Mouse (Mus musculus) brain, adult 2 months (tissue): Measurements from ENCODE around the gene Ptcd1.
"Not testable (repeated sequence)": the region's sequence is repeated elsewhere in the genome, so short reads cannot be mapped to it uniquely, and the experiment has no call there.

Experiments
- DNase-seq: peaks from one replicate; pipeline ENCODE4 v3.0.0; 2011; ENCODE audit warnings: low read depth, low spot score

The Ptcd1 gene

DNA sequence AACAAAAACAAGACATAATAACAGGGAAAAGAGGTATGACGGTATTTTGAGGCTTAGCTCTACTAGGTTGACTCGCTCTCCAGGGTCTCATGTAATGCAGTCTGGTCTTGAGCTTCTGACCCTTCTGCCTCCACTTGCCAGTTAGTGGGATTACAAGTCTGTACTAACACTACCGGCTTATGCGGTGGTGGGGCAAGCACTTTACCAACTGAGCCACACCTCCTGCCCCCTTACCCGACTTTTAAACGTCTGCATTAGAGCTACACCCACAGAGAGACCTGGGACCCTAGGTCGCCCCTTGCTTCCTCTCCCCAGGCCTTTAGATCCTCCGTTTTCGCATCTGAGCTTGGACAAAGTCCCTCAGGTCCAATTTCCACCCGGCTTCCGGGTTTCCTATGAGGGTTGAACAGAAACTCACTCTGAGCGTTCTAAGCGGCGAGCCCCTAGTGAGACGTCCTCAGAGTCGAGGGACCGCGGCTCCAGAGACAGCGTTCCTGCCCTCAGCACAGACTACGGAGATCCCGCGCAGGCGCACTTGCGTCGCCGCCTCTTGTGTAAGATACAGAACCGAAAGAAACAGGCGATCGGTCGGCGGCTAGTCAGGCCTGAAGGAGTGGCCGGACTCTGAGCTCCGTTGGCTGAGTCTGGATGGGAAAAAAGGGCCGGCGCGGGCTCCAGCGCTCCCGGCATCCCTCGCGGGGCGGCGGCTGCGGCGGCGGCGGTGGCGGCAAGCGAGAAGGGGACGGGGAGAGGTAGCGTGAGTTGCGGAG lies at the start of gene Ptcd1, which contains the start of gene Cpsf4:
Gene Ptcd1, minus strand, starts transcription at position 573 of the 770 bp plus-strand sequence.
Gene Cpsf4, plus strand, starts transcription at position 678 of the 770 bp plus-strand sequence.
- DNase-seq: peak; percentile 100

- peak; percentile 29 for DNase-seq
Observed at GRCm38 (mm10) chr5:145214679-145215078, 47.8 kb upstream of the Ptcd1 start.

GRCm38 (mm10) chr5:145213505-145213904 lies 46.6 kb upstream of the Ptcd1 start:
- no peak for DNase-seq

DNA sequence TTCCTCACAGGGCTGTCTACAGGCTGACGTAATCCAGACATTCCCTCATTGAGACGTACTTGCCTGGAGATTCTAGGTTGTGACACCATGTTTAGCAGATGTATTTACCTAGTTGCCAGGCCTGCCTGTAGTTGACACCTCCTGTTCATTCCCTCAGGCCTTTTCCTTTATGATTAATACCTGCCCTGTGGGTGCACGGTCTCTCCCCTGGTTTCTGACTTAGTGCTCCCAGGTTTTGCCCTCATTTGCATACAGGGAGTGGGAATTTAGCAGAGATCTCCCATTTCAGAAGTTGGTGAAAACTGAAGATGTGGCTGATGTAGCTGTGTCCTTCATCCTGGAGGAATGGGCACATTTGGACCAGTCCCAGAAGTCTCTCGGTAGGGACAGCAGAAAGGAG lies 45.3 kb upstream of the Ptcd1 start:
- DNase-seq: no peak

DNA sequence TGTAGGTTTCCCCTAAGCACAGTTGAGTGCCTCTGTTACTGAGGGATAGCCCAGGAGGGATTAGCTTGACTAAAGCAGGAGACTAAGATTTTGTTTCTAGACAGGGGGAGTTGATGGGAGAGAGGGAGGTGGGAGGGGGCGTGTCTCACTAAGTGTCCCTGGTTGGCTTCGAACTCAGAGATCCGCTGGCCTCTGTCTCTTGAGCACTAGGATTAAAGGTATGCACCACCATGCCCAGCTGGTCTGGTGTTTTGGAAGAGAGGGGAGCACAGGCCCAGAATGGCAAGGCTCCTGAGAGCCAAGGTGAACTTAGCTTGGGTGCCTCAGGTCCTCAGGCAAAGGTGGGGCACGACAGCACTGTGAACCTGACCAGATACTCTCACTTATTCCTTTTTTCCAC lies 44.4 kb upstream of the Ptcd1 start:
- no peak for DNase-seq

GRCm38 (mm10) chr5:145208391-145208790 lies 41.5 kb upstream of the Ptcd1 start:
- not testable (repeated sequence) for DNase-seq

DNA sequence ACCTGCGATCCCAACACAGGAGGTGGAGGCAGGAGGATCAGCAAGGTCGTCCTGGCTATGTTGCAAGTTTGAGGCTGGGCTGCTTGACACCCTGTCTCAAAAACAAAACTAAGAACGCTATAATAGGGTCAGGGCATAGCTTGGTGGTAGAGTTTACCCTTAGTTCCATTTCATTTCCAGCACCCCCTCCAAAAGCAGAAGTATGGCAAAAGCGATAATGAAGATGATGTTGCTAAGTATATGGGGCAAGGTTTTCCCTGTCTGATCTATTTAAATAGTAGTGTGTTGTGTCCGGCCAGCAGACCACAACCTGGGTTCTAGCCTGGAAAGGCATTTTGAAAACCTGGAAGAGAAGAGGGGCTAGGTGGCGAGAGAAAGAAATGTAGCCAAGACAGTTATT lies 41.0 kb upstream of the Ptcd1 start:
- no peak for DNase-seq

DNA sequence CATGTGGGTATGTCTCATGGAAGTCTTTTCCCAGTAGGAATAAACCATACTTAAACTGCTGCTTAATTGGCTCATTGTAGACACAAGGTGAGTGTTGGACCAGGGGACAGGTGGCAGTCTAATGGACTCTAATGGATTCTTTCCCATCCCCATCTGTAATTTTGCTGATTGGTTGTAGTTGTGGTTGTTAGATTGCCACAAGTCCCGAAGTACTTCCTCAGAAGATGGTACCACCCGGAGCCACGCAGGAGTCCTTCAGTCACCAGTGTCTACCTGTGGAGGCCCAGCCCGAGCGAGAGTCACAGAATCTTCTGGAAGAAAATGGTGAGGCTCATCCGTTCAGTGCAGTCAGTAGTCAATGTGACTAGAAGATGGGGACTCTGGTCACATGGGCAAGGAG lies 40.5 kb upstream of the Ptcd1 start:
- DNase-seq: no peak

- DNase-seq: no peak
Observed at GRCm38 (mm10) chr5:145205041-145205440, 38.1 kb upstream of the Ptcd1 start.

GRCm38 (mm10) chr5:145203936-145204691 lies 37.2 kb upstream of the Ptcd1 start, which contains the start of gene Zkscan5:
Gene Zkscan5, plus strand, starts transcription at chr5:145204562.
- DNase-seq: peak; percentile 100

DNA sequence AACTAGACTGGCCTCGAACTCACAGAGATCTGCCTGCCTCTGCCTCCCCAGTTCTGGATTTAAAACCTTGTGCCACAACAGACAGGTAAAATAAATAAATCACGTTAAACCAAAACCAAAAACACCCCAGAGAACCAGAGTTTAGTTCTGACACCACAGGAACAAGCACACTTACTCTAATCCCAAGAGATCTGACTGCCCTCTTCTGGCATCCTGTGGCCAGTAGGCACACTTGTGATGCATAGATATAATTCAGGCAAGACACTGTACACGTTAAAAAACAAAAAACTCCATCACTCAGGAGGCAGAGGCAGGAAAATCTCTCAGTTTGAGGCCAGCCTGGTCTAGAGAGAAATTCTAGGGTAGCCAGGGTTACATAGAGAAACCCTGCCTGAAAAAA lies 35.5 kb upstream of the Ptcd1 start:
- DNase-seq: no peak

- DNase-seq: peak; percentile 97
Observed at GRCm38 (mm10) chr5:145201321-145201991, 34.5 kb upstream of the Ptcd1 start, which contains the start of gene Zkscan14. Gene Zkscan14, minus strand, starts transcription at chr5:145201868.

GRCm38 (mm10) chr5:145200387-145200786 lies 33.5 kb upstream of the Ptcd1 start:
- DNase-seq: no peak

DNA sequence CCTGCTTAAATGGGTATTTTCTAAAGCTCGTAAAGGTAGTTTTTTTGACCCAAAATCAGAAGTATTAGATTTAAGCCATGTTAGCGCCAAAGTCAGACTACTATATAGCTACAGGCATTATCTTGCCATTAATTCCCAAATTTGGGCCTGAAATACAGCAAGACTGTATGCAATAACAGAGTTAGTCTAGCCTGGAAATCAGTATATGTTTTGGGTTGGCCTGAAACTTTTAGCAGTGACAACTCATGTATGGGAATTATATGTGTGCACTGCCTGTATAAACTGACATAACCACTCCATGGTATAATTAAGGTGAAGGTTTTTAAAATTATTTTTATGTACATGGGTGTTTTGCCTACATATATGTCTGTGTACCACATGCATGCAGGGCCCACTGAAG lies 25.1 kb upstream of the Ptcd1 start, which contains the start of gene Atp5j2:
Gene Atp5j2, minus strand, starts transcription at position 101 of the 400 bp plus-strand sequence.
- no peak for DNase-seq

DNA sequence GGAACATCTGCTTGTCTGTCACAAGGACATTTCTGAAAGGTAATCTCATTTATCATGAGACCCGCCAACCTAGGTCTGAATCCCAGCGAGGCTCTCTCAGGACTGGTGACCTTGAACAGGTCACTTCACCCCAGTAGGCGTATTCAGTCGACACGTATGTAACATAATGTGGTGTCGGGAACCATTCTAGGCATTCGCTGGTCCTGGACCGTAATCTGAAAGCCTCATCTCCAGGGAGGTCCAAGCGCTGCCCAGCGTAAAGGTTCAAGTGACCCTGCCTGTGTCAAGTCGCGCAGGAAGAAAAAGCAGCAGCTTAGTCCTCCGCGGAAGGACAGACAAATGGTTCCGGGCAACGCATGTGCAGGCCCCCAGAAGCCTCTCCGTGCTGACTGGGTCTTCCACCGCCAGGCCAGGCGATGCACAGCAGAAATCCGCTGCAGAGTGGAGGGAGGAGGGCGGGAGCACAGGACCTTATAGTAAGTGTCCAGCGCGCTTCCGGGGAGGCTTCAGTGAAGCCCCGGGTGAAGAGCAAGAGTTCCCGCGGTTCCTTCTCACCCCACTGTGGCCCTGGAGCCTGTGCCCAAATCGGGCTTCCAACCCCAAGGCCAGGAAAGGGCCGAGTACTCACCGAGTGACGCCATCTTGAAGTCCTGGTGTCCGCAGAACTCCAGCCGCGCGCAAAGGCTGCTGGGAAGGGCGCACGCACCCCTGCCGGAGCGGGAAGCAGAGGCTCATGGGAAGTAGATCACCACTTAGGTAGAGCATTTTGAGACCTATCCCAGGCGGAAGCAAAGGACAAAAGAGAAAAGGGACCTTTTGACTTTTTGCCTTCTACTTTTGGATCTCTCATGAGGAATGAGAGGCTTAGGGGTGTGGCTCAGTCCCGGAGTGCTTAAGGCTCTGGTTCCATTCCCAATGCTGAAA lies 24.2 kb upstream of the Ptcd1 start:
- peak; percentile 98 for DNase-seq

DNA sequence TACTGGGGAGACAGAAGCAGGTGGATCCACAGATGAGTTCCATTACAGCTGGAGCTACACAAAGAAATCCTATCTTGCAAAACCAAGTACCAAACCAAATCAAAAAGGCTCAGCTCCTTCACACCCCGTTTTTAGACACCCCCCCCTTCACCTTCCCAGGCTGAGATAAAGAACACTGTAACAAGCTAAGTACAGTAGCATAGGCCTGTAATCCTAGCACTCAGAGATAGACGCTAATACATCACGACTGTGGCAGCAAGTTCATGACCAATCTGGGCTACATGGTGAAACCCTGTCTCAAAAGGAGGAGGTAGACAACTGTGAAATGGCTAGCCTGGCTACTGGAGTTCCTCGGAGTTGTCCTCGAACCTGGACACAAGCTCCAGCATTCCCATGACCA lies 23.5 kb upstream of the Ptcd1 start:
- no peak for DNase-seq

DNA sequence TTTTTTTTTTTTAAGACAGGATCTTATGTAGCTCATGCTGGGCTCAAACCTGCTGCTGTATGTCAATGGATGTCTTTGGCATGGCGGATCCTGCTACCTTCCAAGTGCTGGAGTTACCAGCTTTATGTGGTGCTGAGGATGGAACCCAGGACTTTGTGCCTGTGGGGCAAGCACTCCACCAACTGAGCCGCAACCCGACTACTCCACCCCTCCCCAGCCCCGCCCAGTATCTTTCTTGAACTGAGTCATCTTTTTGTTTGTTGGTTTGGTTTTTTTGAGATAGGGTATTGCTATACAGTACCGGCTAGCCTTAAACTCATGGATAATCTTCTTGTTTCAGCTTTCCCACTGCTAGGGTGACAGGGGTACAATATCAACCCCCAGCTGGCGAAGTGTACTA lies 22.5 kb upstream of the Ptcd1 start:
- DNase-seq: no peak

- DNase-seq: no peak
Observed at GRCm38 (mm10) chr5:145185244-145185643, 18.3 kb upstream of the Ptcd1 start.

DNA sequence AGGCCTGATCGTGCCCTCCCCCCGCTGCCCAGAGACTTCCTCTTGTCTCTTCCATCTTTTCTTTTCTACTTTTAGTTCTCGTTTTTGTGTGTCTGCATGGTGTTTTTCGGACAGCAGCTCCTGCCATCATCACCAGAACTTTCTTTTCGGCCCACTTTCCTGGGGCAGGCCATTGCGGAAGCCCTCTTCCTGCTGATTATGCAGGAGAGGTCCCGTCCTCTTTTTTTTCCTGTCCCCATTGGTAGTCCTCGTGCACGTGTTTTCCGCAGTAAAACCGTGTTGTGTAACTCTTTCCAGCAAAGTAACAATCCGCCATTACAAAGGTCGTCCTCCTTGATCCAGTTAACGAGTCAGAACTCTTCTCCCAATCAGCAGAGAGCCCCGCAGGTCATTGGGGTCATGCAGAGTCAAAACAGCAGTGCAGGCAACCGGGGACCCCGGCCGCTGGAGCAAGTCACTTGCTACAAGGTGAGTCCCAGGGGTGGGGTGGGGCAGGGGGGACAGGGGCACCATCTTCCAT lies 11.6 kb upstream of the Ptcd1 start:
- peak; percentile 21 for DNase-seq

DNA sequence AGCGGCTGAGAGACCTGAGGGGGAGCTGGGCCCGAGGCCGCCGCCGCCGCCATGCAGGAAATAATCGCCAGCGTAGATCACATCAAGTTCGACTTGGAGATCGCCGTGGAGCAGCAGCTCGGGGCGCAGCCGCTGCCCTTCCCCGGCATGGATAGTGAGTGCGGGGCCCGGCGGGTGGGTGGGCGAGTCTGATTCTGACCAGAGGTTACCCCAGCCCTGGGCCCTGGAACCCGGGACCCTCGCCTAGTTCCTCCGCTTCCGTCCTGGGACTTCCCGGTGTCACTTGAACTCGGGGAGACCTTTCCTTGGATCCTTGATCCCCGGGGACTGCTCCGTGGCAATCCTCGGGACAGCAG lies 376 bp upstream of the Ptcd1 start:
- no peak for DNase-seq

- DNase-seq: no peak
Observed at GRCm38 (mm10) chr5:145165184-145165583, 1.7 kb downstream of the Ptcd1 start.
